In the genomic region with DNA sequence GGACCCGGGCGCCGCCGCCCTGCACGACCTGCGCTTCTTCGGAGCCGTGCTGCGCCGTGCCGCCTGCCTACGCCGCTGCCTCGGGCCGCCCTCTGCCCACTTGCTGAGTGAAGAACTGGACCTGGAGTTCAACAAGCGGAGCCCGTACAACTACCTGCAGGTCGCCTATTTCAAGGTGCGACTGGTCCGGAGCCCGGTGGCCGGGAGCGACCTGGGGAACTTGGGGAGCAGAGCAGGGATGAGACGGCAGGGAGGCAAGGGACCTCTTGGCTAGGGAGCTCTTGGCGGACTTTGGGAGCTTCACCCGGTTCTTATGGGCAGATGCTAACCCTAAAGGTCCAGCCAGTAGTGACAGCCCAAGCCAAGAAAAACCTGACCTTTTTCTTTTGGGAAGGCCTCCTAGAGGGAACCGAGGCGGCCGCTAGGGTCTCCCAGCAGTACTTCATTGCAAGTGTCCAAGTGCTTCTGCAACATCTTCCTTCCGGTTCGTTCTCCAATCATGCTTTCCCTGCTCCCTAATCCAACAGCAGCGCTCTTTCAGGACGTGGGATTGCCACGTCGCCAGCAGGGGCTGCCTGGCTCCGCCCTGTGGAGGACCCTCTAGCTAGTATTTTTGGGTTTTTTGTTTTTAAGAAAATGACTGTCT, we compare ENCODE assay signal across 7 mouse cellular contexts. TPM values are rescaled to one million over a fixed set of nuclear protein-coding genes. Genes with fewer than 3 reads are reported as not detected.
DNase-seq lines count a peak whose midpoint lies in the region; ATAC-seq and TF ChIP-seq lines count a peak whose summit lies in the region.

No protein-coding gene starts in this region.

- peak overlapping the region; percentile 65 for H3K9ac ChIP-seq in forebrain, postnatal 0 days
- peak overlapping the region; percentile 86 for H3K9ac ChIP-seq in hindbrain, embryonic 13.5 days

- in situ Hi-C loops in Patski (cut with MboI; ENCODE audit: low pct_unique_long_range_greater_than_20kb) = no loop called here

- H3K4me2 ChIP-seq in forebrain, postnatal 0 days (ENCODE audit: low read depth) = peak overlapping the region; percentile 85
- H3K4me2 ChIP-seq in hindbrain, embryonic 13.5 days = peak overlapping the region; percentile 93

- H3K27me3 ChIP-seq in Patski = no peaks in the 10 kb centered on the region
- H3K27me3 ChIP-seq in forebrain, postnatal 0 days (ENCODE audit: insufficient read depth, low read length) = no peaks in the 10 kb centered on the region
- H3K27me3 ChIP-seq in hindbrain, embryonic 13.5 days = no peaks in the 10 kb centered on the region

- H3K4me3 ChIP-seq in forebrain, postnatal 0 days (ENCODE audit: low read depth, low read length) = peak overlapping the region; percentile 73
- peak overlapping the region; percentile 92 for H3K4me3 ChIP-seq in hindbrain, embryonic 13.5 days

- peak overlapping the region; percentile 77 for H3K27ac ChIP-seq in forebrain, postnatal 0 days (ENCODE audit: low read depth, low read length)
- peak overlapping the region; percentile 77 for H3K27ac ChIP-seq in hindbrain, embryonic 13.5 days

- no peak for TF ChIP-seq CTCF in Patski (IDR thresholded peaks at IDR 0.05)
- TF ChIP-seq CTCF in forebrain, postnatal 0 days (IDR thresholded peaks at IDR 0.05; ENCODE audit: low read depth) = peak; percentile 66

- WGBS in forebrain, postnatal 0 days = 4% methylated on average over 36 of the region's 36 CpGs
- WGBS in hindbrain, embryonic 13.5 days = under 1% methylated on average over 36 of the region's 36 CpGs

- H3K9me3 ChIP-seq in forebrain, postnatal 0 days (ENCODE audit: low read length) = no peaks in the 10 kb centered on the region
- no peaks in the 10 kb centered on the region for H3K9me3 ChIP-seq in hindbrain, embryonic 13.5 days

- H3K36me3 ChIP-seq in forebrain, postnatal 0 days (ENCODE audit: insufficient read depth) = peaks cover 21% of the 10 kb centered on the region
- peaks cover 20% of the 10 kb centered on the region for H3K36me3 ChIP-seq in hindbrain, embryonic 13.5 days

- POLR2A ChIA-PET in Patski (lab: Charles Lee) = no interaction called here

- CTCF ChIA-PET in Patski (lab: Charles Lee) = interaction anchor here (0.8 to 1.4 kb wide), 3 partner anchors 15 to 150 kb away, joined by 3 to 4 read pairs (median 4); no protein-coding TSS in a partner anchor

- peaks cover 4% of the 10 kb centered on the region; the same call in 1 of the 2 replicates for H3K4me1 ChIP-seq in forebrain, postnatal 0 days (ENCODE audit: insufficient read depth)
- H3K4me1 ChIP-seq in hindbrain, embryonic 13.5 days (replicated peaks) = peaks cover 27% of the 10 kb centered on the region

- peak; percentile 38 for ATAC-seq in Patski
- ATAC-seq in forebrain, postnatal 0 days = peak; percentile 63
- peak; percentile 11 for ATAC-seq in hindbrain, embryonic 13.5 days (ENCODE audit: low FRiP score)

- no peak for DNase-seq in Patski (ENCODE audit: low read depth, low spot score)
- peak; percentile 21 for DNase-seq in c-Kit-positive CD71-positive TER-119-positive erythroid progenitor cells, embryonic 14.5 days (ENCODE audit: low spot score)
- DNase-seq in forebrain, postnatal 0 days = peak; percentile 83
- peak; percentile 58 to 60 for DNase-seq in layer of hippocampus, postnatal 36 days
- peak; percentile 24 for DNase-seq in lung, postnatal 25 days (ENCODE audit: low spot score)
- peak; percentile 60 to 65 for DNase-seq in right cerebral cortex, adult 2 months (ENCODE audit: low spot score in 2 of 2)

RNA-seq across cellular contexts. Expression of a gene that starts 0.7 kb away (rescaled TPM):
- polyA plus RNA-seq in Patski (2021) = 45.3 TPM
- 12.8 and 13.8 TPM in 2 replicates for total RNA-seq in forebrain, postnatal 0 days (2014; rRNA removed)
- 8.7 and 8.9 TPM in 2 replicates for polyA plus RNA-seq in forebrain, postnatal 0 days (2015; fragmentation: Nextera tagmentation; extraction: Ambion mirVana)
- 12.2 and 13.2 TPM in 2 replicates for polyA plus RNA-seq in hindbrain, embryonic 13.5 days (2015; fragmentation: Nextera tagmentation; extraction: Ambion mirVana)
- 10 to 100 TPM in 1 of 2 experiments, 1 to 10 TPM in 1; 9.2 to 11.9 TPM for total RNA-seq in layer of hippocampus, postnatal 36 days (2021)

RNA-seq across cellular contexts. Expression of a gene that starts 0.9 kb away (rescaled TPM):
- polyA plus RNA-seq in Patski (2021) = 12.3 TPM
- 17.6 and 23.2 TPM in 2 replicates for total RNA-seq in forebrain, postnatal 0 days (2014; rRNA removed)
- polyA plus RNA-seq in forebrain, postnatal 0 days (2015; fragmentation: Nextera tagmentation; extraction: Ambion mirVana) = 22.7 and 23.4 TPM in 2 replicates
- 32.5 and 33.4 TPM in 2 replicates for polyA plus RNA-seq in hindbrain, embryonic 13.5 days (2015; fragmentation: Nextera tagmentation; extraction: Ambion mirVana)
- 10 to 100 TPM; 35.0 TPM for total RNA-seq in layer of hippocampus, postnatal 36 days (2021)

RNA-seq across cellular contexts. Expression of a gene that starts 15.4 kb away (rescaled TPM):
- polyA plus RNA-seq in Patski (2021) = not detected
- 0.15 TPM in 1 of 2 replicates, not detected in the other for total RNA-seq in forebrain, postnatal 0 days (2014; rRNA removed)
- polyA plus RNA-seq in forebrain, postnatal 0 days (2015; fragmentation: Nextera tagmentation; extraction: Ambion mirVana) = 0.62 and 0.65 TPM in 2 replicates
- polyA plus RNA-seq in hindbrain, embryonic 13.5 days (2015; fragmentation: Nextera tagmentation; extraction: Ambion mirVana) = 0.39 and 0.43 TPM in 2 replicates
- total RNA-seq in layer of hippocampus, postnatal 36 days (2021) = 1 to 10 TPM in 1 of 2 experiments, under 1 TPM in 1; 0.56 to 1.1 TPM

RNA-seq across cellular contexts. Expression of a gene that starts 21.8 kb away (rescaled TPM):
- 7.1 TPM for polyA plus RNA-seq in Patski (2021)
- total RNA-seq in forebrain, postnatal 0 days (2014; rRNA removed) = 0.86 and 0.92 TPM in 2 replicates
- 0.59 and 1.7 TPM in 2 replicates for polyA plus RNA-seq in forebrain, postnatal 0 days (2015; fragmentation: Nextera tagmentation; extraction: Ambion mirVana)
- polyA plus RNA-seq in hindbrain, embryonic 13.5 days (2015; fragmentation: Nextera tagmentation; extraction: Ambion mirVana) = 0.76 and 1.3 TPM in 2 replicates
- total RNA-seq in layer of hippocampus, postnatal 36 days (2021) = under 1 TPM; 0.20 to 0.42 TPM

RNA-seq across cellular contexts. Expression of a gene that starts 38.3 kb away (rescaled TPM):
- polyA plus RNA-seq in Patski (2021) = 33.6 TPM
- 124 and 139 TPM in 2 replicates for total RNA-seq in forebrain, postnatal 0 days (2014; rRNA removed)
- 227 and 298 TPM in 2 replicates for polyA plus RNA-seq in forebrain, postnatal 0 days (2015; fragmentation: Nextera tagmentation; extraction: Ambion mirVana)
- 244 and 245 TPM in 2 replicates for polyA plus RNA-seq in hindbrain, embryonic 13.5 days (2015; fragmentation: Nextera tagmentation; extraction: Ambion mirVana)
- 10 to 100 TPM; 16.3 to 19.8 TPM for total RNA-seq in layer of hippocampus, postnatal 36 days (2021)

Comparison
In these comparisons a context has a peak if more than half of its experiments do, and no peak if none do; other contexts are left out.
1. ATAC-seq: peak in every context shown above with its lines; median percentile 63 in forebrain, postnatal 0 days; 38 in Patski; 11 in hindbrain, embryonic 13.5 days.